Mouse (Mus musculus): ENCODE results near the gene Amz2. TPM values are rescaled to one million over a fixed set of nuclear protein-coding genes. Genes with fewer than 3 reads are reported as not detected.

The Amz2 gene
- total RNA-seq (2021), result 10 to 100 TPM; 51.9 to 53.8 TPM
- long read RNA-seq, experiment 1, transcript Amz2-202 (9 exons, 2,816 nt), result major isoform, 21 of 39 reads
- long read RNA-seq, experiment 1, partial matches to known transcripts, result 3 of 39 reads
- long read RNA-seq, experiment 1, other reads (novel, unspliced or antisense), result 10 of 39 reads
- long read RNA-seq, experiment 2, transcript Amz2-202 (9 exons, 2,816 nt), result major isoform, 16 of 28 reads
- long read RNA-seq, experiment 2, partial matches to known transcripts, result 3 of 28 reads
- long read RNA-seq, experiment 2, other reads (novel, unspliced or antisense), result 5 of 28 reads

DNA sequence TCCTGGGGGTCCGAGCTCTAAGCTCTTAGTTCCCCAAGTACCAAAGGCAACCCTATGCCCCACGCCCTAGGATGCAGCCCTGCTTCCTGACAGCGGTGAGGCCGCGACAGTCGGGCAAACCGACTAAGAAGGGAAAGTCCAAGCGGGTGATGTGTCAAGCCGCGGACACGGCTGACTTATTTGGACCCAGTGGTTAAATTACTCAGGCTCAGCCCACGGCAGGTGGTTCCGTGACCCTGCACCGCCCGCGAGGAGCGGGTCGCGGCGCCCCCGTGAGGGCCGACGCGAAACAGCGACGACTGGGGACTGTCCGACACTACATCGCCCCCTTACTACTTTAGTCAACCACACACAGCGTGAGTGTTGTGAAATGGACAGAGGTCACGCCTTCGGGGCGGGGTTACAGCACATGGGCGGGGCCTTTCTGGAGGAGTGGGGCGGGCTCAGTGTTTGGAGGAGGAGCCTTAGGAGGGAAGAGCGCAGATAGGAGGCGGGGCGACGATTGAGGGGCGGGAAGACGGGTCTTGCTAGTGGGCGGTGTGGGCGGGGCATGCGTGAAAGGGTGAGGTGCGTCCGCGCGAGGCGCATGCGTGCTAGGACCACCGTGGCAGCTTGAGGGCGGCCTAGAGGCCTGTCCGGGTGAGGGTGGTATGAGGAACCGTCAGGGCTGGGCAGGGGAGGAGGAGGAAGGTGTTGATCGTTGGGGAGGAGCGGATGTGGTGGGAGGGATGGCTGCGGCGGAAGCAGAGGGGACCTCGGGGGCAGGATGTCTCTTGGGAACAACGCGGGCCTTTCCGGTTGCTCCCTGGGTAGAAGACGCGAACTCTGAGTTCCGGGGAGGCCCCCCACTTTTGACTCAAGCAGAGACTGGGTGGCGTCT lies at the start of gene Amz2:
Gene Amz2 (plus strand): TSS at position 555 of the 880 bp plus-strand sequence.
- peak; percentile 99 to 100 for DNase-seq

GRCm38 (mm10) chr11:109376484-109377143 lies 49.1 kb upstream of the Amz2 start:
- DNase-seq, result no peak

- no peak for DNase-seq
Measured at GRCm38 (mm10) chr11:109377477-109377876, 48.3 kb upstream of the Amz2 start.

DNA sequence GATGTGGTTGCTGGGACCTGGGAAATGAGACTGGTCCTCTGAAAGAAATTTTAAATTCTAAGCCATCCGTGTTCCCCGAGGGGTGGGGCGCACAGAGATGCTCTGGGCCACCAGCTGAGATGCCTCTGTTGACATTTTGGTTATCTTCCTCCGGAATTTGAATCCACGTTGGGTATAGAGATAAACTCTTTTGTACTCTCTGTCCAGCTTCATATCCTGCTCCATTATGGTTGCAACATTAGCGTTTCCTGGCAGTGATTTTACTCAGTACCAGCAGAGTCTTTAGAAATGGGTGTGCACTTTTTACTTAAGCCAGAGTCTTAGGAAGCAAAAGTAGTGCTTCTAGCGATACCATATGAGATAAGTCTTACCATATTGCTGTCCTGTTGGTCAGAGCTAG lies 47.7 kb upstream of the Amz2 start:
- no peak for DNase-seq

GRCm38 (mm10) chr11:109380662-109381061 lies 45.1 kb upstream of the Amz2 start:
- no peak for DNase-seq

DNA sequence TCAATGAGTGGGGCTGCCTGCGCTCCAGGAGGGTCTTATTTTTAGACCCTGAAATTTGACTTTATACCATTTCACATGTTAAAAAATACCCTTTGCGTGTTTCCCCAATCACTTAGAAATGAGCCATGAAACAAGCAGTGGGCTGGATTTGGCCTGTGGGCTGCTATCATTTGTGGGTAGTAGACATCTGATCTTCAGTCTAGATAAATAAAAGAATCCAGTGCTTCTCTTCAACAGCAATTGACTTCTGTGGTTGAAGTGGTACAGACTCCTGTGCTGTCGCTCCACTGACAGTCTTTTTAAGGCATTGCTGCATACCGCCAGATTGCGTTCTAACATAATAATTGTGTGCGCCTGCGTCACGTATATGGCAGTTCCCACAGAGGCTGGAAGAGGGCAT lies 40.5 kb upstream of the Amz2 start:
- no peak for DNase-seq

- DNase-seq, result no peak
Measured at GRCm38 (mm10) chr11:109389046-109389445, 36.7 kb upstream of the Amz2 start.

- DNase-seq, result no peak
Measured at GRCm38 (mm10) chr11:109391200-109391599, 34.5 kb upstream of the Amz2 start.

- no peak for DNase-seq
Measured at GRCm38 (mm10) chr11:109391760-109392159, 34.0 kb upstream of the Amz2 start.

DNA sequence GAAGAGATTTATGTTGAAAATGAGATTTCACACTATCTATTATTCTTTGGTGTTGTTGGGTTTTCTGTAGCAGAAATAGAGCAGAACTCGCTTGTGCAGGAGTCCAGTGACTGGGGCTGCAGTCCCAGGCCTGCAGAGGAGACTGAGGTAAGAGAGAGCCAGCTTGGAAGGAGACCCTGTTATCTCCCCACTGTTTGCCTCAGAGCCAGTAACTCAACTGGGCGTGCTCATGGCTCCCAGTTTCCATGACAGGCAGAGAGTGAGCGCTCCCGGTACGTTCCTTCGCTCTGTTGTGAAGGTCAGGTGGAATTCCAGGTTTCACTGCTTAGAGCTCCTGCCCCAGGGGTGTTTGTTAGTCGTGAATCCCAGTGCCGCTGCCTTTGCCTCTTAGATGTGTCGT lies 33.1 kb upstream of the Amz2 start:
- DNase-seq, result no peak

DNA sequence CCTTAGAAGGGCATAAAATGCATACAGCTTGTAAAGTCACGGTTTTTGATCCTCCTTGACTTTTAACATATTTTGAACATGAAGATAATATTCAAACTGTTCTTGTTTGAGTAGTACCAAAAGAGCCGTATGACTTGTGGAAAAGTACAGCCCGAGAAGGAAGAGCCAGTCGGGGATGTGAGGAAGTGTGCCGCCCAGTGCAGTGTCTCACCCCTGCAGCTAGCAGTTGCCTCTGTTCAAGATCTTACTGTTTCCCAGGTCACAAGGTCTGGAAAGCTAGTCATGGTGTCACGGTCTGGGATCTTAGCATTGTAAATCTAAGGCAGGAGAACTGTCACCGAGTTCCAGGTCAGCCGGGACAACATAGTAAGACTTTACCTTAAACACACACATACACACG lies 31.0 kb upstream of the Amz2 start:
- peak in 1 of 2 experiments; percentile 23 for DNase-seq

DNA sequence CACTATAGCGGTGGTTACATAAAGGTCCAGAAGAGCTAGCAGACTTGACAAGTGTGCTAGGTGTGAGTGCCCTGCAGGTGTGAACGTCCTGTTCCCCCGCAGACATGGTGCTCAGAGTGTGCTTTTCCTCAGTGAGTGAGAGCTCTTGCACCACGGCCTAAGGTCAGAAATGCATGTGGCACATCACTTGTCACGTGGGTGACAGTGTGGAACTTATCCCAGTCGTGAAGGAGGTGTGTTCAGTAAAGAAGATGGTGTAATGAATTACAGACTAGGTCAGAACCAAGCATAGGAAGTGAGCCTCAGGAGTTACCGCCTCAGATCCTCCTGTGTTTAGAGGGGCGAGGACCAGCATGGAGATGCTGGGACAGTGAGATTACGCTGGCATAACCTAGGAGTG lies 30.5 kb upstream of the Amz2 start:
- DNase-seq, result no peak

GRCm38 (mm10) chr11:109406431-109406830 lies 19.3 kb upstream of the Amz2 start:
- DNase-seq, result no peak

DNA sequence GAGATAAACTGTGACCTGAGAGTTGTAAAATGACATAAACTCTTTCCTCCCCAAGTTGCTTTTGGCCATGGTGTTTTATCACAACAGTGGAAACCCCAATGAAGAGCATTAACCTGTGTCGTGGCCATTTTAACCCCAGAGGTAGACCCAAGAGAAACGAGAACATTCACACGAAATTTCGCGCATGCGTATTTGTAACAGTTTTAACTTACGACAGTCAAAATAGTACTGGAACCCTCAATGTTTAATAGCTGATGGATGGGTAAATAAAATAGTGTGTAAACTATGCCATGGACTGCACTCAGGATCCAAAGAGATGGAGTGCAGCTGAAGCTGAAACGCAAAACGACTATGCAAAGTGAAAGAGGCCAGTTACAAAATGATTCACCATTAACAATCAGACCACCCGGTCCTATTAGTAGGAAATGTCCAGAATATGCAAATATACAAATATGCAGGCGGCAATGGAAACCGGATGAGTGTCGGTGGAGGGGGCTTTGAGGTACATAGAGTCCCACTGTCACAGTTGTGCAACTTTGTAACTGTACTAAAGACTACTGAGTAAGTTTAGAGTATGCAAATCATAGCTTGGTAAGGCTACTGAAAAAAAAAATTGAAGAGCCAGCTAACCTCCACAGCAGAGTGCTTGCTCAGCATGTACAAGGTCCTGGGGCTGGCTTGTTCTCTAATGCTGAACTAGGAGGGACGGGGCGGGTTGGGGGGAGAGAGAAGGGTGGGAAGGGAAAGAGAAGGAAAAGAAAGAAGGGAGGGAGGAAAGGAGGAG lies 15.4 kb upstream of the Amz2 start:
- DNase-seq, result no peak

DNA sequence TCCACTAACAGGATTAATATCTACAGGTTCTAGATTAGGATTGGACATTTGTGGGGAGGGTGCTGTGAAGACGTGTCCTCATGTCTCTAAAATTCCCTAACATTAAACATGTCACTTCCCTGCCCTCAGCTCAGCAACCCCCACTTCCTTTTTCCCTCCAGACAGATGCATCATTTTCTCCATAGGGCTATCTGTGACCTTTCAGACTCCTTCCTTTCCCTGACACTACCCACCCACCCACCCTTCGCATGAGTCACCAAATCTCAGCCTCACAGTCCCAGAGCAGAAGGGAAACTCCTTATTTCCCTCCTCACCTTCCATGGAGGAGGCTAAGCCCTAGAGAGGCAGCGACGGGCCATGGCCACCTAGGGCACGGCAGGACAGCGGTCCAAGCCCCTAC lies 12.1 kb upstream of the Amz2 start, which contains the start of gene 9930022D16Rik:
Gene 9930022D16Rik (plus strand): TSS at position 301 of the 400 bp plus-strand sequence.
- no peak for DNase-seq

GRCm38 (mm10) chr11:109414802-109415201 lies 10.9 kb upstream of the Amz2 start:
- no peak for DNase-seq

DNA sequence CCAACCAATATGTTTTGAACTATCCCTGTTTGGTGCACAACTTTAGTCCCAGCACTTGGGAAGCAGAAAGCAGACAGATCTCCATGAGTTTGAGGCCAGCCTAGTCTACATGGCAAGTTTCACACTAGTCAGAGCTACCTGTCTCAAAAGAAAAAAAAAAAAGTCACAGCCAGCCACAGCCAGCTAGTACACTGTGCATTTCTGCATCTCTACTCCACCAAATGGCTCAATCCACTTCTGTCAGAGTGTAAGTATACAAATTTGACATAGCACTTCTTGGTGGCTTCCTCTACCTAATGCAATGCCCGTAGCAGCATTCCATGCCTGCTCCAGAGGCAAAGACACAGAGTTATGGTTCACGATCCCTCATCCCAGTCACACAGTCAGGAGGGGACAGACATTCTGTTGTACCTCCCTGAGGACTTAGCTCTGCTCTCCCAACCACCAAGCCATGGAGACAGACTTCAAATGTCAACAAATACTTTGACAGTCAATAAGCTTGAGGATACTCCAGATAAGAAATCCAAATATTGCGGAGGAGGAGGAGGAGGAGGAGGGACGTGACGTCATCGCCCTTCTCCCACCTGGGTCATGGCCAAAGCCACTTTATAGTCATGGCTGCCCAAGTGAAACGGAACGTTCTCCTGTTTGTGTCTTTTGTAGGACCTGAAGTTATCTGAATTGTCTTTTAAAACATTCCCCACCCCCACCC lies 8.9 kb upstream of the Amz2 start:
- no peak for DNase-seq

- no peak for DNase-seq
Measured at GRCm38 (mm10) chr11:109417472-109418040, 8.2 kb upstream of the Amz2 start.

- no peak for DNase-seq
Measured at GRCm38 (mm10) chr11:109419461-109419860, 6.3 kb upstream of the Amz2 start.

- DNase-seq, result peak in 1 of 2 experiments; percentile 45
Measured at GRCm38 (mm10) chr11:109419961-109420566, 5.7 kb upstream of the Amz2 start.

DNA sequence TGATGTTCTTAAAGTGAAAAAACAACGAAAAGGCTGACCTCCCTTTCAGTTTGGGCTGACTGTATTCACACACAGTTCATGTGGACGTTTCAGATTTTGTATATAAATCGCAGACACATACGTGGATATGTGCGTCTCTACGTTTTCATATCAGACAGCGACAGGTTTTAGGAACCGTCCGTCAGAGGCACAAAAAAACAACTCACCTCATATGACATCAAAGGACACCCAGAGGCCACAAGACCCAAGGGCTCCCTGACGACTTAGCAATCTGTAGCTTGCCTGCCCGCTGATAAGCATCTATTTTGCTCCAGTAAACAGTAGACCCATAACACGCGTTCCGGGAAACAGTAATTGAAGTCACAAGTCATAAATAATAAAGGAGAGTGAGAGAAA lies 5.2 kb upstream of the Amz2 start:
- no peak for DNase-seq

All from heart, adult 18-20 months (tissue).